Mouse (Mus musculus): ENCODE data around the gene Hspa12b. TPM values are rescaled to one million over a fixed set of nuclear protein-coding genes. Genes with fewer than 3 reads are reported as not detected.

Hspa12b gene
- polyA plus RNA-seq, 1 experiment from 2014 or later: 4.2 TPM

DNA sequence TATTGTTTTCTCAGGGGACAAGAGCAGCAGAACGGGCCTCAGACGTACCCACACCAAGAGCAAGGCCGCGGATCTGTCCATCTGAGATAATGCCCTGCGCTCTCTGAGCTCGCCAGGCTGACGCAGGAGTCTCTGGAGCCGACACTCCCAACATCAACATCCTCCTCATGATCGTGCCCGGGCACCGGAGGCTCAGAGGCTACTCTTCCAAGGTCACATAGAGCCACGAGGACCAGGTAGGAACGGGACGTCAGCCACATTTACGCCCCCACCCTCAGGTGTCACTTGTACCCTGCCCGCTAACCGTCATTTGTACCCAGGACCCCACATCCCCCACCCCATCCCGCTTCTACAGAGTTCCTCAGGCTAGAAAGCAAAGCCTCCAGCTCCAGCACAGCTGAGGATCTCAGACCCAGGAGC lies 32.4 kb downstream of the Hspa12b start:
- Histone ChIP-seq H3K36me3 (peaks cover 35% of the 10 kb centered on the region), H3K4me1 (peaks cover 55% of the 10 kb centered on the region), H3K27me3 (replicated peaks) (no peaks in the 10 kb centered on the region), H3K4me2 (peak overlapping the region; percentile 87), H3K9me3 (replicated peaks) (no peaks in the 10 kb centered on the region), H3K27ac (peak overlapping the region; percentile 96), H3K9ac (peak overlapping the region; percentile 90), H3K4me3 (peak overlapping the region; percentile 83)
- peak; percentile 88 for ATAC-seq
- 0% methylated on average over 18 of the region's 18 CpGs for WGBS (ENCODE audit: insufficient replicate concordance)

DNA sequence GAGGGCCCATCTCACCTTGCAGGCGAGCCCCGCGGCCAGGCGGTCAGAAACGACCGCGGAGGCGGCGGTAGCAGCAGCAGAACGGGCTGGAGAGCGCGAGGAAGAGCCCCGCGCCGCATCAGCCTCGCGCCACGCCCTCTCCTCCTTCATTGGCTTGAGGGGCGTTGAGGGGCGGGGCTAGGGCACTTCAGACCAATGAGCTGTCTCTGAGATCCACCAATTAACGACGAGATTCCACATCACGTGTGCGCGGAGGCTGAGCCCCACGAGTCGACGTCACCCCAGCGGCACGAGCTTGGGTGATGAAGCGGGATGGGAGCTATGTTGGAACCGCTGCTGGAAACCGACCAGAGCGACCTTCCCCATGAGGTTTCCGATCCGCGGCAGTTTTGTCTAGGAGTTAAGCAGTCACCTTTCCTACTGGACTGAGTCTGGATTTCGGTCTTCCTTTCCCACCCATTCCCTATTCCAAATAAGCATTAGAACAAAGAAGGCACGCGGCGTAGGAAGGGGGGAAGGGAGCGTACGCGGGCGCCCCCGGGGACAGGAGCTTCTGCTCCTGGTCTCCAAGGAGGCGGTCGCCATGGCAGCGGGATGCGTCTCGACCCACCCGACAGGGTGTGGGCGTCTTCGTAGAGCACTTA lies 33.0 kb downstream of the Hspa12b start, which contains the start of gene 1700037H04Rik:
TSS of gene 1700037H04Rik (minus strand) at position 144 of the 644 bp plus-strand sequence.
- peaks cover 30% of the 10 kb centered on the region for H3K36me3 ChIP-seq
- H3K4me2 ChIP-seq: peak within 1 kb of the TSS; percentile 92
- H3K4me3 ChIP-seq: peak within 1 kb of the TSS; percentile 83
- H3K4me1 ChIP-seq: peaks cover 50% of the 10 kb centered on the region
- WGBS (ENCODE audit: insufficient replicate concordance): under 1% methylated on average over 54 of the region's 54 CpGs
- peak; percentile 92 for ATAC-seq
- H3K9me3 ChIP-seq (replicated peaks): no peaks in the 10 kb centered on the region
- H3K27ac ChIP-seq: peak within 1 kb of the TSS; percentile 96
- H3K9ac ChIP-seq: peak within 1 kb of the TSS; percentile 90
- no peaks in the 10 kb centered on the region for H3K27me3 ChIP-seq (replicated peaks)

DNA sequence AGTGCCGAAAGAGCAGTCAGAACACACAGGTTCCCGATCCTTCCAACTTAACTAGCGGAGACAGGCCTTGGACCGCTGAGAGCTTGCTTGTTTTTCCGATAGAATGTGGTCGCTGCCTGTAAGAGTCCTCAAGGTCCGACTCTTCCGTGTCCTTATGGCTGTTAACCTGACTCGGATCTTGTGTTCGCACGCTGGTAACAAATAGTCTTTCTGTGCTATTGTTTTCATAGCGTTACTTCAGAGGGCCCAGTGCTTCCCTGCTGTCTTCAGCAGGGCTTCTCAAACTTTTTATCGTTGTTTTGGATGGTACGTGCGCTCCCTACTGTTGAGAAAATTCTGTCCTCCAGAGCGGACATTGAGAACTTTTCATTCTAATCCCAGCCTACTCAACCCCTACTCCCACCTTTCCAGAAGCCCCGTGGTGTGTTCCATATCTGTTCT lies 33.6 kb downstream of the Hspa12b start:
- H3K27ac ChIP-seq: peak overlapping the region; percentile 92
- H3K9me3 ChIP-seq (replicated peaks): no peaks in the 10 kb centered on the region
- H3K27me3 ChIP-seq (replicated peaks): no peaks in the 10 kb centered on the region
- H3K9ac ChIP-seq: peak overlapping the region; percentile 81
- H3K4me2 ChIP-seq: peak overlapping the region; percentile 92
- ATAC-seq: no peak
- H3K4me3 ChIP-seq: peak overlapping the region; percentile 83
- peaks cover 23% of the 10 kb centered on the region for H3K36me3 ChIP-seq
- peaks cover 43% of the 10 kb centered on the region for H3K4me1 ChIP-seq
- WGBS (ENCODE audit: insufficient replicate concordance): 3% methylated on average over 17 of the region's 17 CpGs

DNA sequence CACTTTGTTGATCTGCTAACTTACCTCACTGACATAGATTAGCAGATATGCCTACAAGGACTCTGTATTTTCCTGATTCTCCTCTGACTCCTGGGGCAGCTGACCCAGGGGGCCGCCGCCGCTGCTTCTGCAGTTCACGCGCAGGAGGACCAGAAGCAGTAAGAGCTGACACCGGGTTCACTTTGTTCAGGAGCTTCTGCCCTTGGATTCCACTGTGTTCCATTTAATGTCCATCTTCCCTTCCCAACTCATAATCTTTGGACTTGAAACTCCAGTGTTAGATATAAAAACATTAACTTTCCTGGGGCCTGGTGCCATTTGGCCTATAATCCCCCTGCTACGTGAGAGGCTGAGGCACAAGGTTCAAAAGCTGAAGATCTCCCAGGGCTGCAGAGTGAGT lies 36.8 kb downstream of the Hspa12b start:
- no peak overlapping the region for H3K4me3 ChIP-seq
- 68% methylated on average over 7 of the region's 7 CpGs for WGBS (ENCODE audit: insufficient replicate concordance)
- H3K4me2 ChIP-seq: no peak overlapping the region
- H3K27ac ChIP-seq: no peak overlapping the region
- no peak overlapping the region for H3K9ac ChIP-seq
- no peaks in the 10 kb centered on the region for H3K9me3 ChIP-seq (replicated peaks)
- no peaks in the 10 kb centered on the region for H3K36me3 ChIP-seq
- peaks cover 11% of the 10 kb centered on the region for H3K4me1 ChIP-seq
- ATAC-seq: no peak
- H3K27me3 ChIP-seq (replicated peaks): peaks cover 21% of the 10 kb centered on the region

DNA sequence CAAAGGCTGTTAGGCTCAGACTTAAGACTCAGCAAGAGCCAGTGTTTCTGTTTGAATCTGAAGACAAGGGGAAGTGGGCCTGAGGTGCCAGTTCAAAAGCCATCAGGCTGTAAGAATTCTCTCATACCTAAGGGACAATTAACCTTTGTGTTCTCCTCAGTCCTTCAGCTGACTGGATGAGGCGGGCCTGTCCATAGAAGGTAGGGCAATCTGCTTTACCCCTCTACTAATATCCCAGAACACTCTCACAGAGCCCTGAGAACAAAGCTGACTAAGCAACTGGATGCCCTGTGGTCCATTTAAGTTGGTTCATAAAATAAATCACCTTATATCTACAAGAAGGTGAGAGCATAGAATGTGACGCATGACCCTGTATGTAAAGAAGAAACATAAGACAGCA lies 39.1 kb downstream of the Hspa12b start:
- H3K4me3 ChIP-seq: no peak overlapping the region
- H3K27me3 ChIP-seq (replicated peaks): peaks cover 43% of the 10 kb centered on the region
- H3K4me2 ChIP-seq: no peak overlapping the region
- H3K9ac ChIP-seq: no peak overlapping the region
- H3K27ac ChIP-seq: no peak overlapping the region
- no peaks in the 10 kb centered on the region for H3K36me3 ChIP-seq
- no peak for ATAC-seq
- WGBS (ENCODE audit: insufficient replicate concordance): 80% methylated on average over 2 of the region's 2 CpGs
- peaks cover 5% of the 10 kb centered on the region for H3K4me1 ChIP-seq
- H3K9me3 ChIP-seq (replicated peaks): no peaks in the 10 kb centered on the region

DNA sequence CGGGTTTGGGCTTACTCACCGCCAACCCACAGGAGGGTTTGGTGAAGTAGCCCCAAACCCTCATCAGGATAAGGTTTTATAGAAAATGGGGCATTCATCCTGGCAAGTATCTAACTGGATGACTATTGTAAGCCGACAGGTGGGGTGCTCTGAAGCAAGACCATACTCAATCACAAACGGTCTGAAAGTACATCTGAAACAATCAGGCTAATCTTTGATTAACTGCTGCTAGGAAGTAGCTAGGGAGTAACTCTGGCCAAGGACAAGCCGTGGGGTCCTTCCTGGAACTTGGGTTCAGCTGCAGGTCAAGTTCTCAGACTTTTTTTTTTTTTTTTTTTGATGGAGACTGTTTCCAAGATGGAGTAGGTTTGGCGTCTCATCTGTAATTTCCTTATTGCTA lies 40.9 kb downstream of the Hspa12b start:
- H3K4me1 ChIP-seq: peaks cover 23% of the 10 kb centered on the region
- H3K4me2 ChIP-seq: no peak overlapping the region
- H3K9ac ChIP-seq: no peak overlapping the region
- no peak overlapping the region for H3K4me3 ChIP-seq
- no peaks in the 10 kb centered on the region for H3K9me3 ChIP-seq (replicated peaks)
- H3K27me3 ChIP-seq (replicated peaks): peaks cover 61% of the 10 kb centered on the region
- no peaks in the 10 kb centered on the region for H3K36me3 ChIP-seq
- no peak for ATAC-seq
- no peak overlapping the region for H3K27ac ChIP-seq
- WGBS (ENCODE audit: insufficient replicate concordance): 60% methylated on average over 6 of the region's 6 CpGs

DNA sequence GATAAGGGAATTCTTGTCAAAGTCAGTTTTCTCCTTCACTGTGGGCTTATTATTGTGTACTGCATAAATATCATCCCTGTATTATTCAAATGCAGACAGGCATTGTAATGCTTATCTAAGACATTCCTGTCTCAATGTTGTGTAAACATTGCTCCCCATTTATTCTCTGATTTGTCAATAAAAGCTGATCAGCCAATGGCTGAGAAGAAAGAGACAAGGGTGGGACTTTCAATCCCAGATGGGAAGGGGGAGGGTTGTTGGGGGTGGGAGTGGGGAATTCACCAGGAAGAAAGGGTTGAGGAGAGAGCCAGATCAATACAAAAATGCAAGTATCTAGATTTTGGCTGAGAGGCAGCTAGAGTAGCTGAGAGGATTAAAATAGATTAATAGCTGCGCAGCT lies 41.8 kb downstream of the Hspa12b start:
- Histone ChIP-seq H3K9ac (no peak overlapping the region), H3K4me2 (no peak overlapping the region), H3K9me3 (replicated peaks) (no peaks in the 10 kb centered on the region), H3K36me3 (no peaks in the 10 kb centered on the region), H3K4me1 (peaks cover 23% of the 10 kb centered on the region), H3K27me3 (replicated peaks) (peaks cover 71% of the 10 kb centered on the region), H3K27ac (no peak overlapping the region), H3K4me3 (no peak overlapping the region)
- ATAC-seq: no peak
- WGBS (ENCODE audit: insufficient replicate concordance): 64% methylated on average over 1 of the region's 1 CpGs

DNA sequence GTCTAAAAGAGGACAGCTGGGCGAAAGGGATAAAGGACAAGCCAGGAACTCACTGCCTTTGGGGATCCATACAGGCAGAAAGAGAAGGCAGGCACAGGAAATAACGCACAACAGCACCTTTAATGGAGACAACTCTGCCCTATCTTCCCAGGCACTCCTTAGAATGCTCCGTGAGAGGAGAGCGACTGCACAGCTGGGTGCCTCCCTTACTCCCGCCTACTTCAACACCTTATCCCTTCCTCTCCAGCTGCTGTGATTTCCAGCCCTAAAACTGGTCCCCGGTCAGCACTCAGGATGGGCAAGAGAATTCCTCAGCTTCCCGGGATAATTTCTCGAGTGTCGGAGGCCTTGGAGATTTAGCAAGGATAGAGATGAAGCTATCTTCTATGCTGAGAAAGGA lies 43.9 kb downstream of the Hspa12b start:
- no peaks in the 10 kb centered on the region for H3K9me3 ChIP-seq (replicated peaks)
- peaks cover 34% of the 10 kb centered on the region for H3K4me1 ChIP-seq
- no peak overlapping the region for H3K27ac ChIP-seq
- H3K4me2 ChIP-seq: peak overlapping the region; percentile 57
- peaks cover 75% of the 10 kb centered on the region for H3K27me3 ChIP-seq (replicated peaks)
- 14% methylated on average over 9 of the region's 9 CpGs for WGBS (ENCODE audit: insufficient replicate concordance)
- H3K9ac ChIP-seq: no peak overlapping the region
- no peak for ATAC-seq
- peak overlapping the region; percentile 32; the same call in 1 of the 2 replicates for H3K4me3 ChIP-seq
- H3K36me3 ChIP-seq: peaks cover 3% of the 10 kb centered on the region; the same call in 1 of the 2 replicates

DNA sequence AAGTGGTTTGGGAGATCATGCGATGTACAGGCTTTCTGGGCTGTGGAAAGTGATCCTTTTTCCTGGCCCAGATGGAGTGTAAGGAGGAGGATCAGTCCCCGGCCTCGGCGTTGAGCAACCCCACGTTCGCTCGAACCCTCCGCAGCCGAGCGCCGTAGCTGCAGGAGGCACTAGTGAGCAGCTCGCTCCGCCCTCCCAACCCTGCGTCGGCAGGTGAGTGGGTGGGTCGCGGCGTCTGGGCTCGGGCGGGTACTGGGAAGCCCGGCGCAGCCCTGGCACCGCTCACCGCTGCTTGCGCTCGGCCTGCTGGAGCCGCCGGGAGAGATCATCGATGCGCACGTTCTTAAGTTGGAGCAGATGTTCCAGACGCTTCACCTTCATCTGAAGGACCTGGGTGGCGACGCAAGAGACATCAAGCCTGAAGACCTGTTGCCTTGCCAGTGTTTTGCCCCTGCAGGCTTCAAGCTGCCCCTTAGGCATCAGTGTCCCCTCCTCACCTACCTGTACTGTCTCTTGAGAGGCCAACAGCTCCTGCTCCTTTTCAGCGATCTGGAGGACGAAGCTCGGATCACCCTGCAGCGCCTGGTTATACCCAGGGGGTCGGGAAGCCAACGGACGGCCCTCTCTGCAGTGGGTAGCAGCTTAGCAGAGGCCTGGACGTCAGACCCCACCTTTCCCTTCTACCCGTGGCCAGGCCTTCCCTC lies 44.5 kb downstream of the Hspa12b start:
- 5% methylated on average over 43 of the region's 43 CpGs for WGBS (ENCODE audit: insufficient replicate concordance)
- peak overlapping the region; percentile 57 for H3K4me2 ChIP-seq
- H3K27ac ChIP-seq: no peak overlapping the region
- no peaks in the 10 kb centered on the region for H3K9me3 ChIP-seq (replicated peaks)
- H3K4me1 ChIP-seq: peaks cover 37% of the 10 kb centered on the region
- no peak for ATAC-seq
- peak overlapping the region; percentile 32 for H3K4me3 ChIP-seq
- H3K36me3 ChIP-seq: peaks cover 9% of the 10 kb centered on the region; the same call in 1 of the 2 replicates
- H3K9ac ChIP-seq: no peak overlapping the region
- peaks cover 70% of the 10 kb centered on the region for H3K27me3 ChIP-seq (replicated peaks)

DNA sequence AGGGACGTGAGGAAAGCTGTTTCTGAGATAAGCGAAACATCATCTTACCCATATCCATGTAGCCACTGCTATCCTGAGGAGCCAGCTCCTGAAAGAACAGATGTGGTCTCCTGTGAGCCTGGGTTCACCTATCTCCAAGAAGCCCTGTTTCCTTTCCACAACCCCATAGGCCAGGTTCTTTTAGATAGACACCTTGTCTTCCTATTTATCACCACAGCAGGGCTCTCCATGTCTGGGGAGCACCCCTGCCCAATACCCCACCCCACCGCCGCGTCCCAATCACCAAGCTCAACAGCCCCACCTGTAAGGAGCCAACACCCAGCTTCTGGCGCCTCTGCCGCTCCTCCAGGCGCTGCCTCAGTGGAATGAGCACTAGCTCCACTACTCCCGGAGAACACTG lies 45.2 kb downstream of the Hspa12b start:
- Histone ChIP-seq H3K27ac (no peak overlapping the region), H3K9ac (no peak overlapping the region), H3K4me1 (peaks cover 45% of the 10 kb centered on the region), H3K36me3 (peaks cover 16% of the 10 kb centered on the region), H3K27me3 (replicated peaks) (peaks cover 70% of the 10 kb centered on the region), H3K9me3 (replicated peaks) (no peaks in the 10 kb centered on the region), H3K4me2 (no peak overlapping the region), H3K4me3 (no peak overlapping the region)
- WGBS (ENCODE audit: insufficient replicate concordance): 19% methylated on average over 9 of the region's 9 CpGs
- ATAC-seq: peak; percentile 50

DNA sequence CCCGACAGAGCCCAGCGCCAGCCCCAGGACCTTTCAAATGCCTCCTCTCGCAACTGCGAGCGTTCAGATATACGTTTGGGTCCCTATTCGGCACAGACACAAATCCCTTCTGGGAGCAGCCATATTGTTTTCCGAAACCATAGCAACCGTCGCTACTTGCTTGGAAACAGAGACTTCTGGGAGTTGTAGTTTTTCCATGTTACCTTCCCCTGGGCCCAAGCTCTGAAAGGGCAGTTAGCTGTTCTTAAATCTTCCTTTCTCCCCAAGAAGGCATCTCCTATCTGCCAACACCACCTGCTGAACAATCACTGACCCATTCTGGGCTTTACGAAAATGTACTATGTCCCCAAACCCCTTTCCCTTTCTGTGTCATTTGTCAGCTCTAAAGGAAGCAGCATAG lies 47.6 kb downstream of the Hspa12b start:
- peak; percentile 13; the same call in 1 of the 2 replicates for ATAC-seq

DNA sequence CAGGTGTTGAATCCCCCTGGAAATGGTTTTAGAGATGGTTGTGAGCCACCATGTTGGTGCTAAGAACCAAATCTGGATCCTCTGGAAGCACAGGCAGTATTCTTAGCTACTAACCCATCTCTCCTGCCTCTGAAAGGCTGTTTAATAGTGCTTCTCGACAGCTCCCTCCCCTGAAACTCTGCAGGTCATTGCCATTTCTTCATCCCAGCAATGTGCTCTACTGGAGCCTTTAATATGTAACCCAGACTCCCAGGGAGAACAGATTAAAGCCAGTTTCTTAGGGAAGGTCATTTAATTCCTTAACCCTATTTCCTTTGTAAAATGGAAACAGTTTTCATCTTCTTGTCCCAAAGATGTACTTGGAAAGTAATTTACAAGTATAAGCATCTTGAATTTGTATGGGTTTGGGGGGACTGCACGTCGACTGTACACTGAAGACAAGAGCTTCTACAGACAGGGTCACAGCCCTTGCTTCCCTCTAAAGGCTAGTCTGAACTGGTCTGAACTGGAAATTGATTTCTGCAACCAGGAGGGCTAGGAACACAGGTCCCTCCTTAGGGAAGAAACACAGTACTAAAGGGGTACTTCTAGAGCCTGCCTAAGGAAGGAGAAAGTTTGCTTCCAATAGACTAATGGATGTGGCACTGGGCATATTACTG lies 48.3 kb downstream of the Hspa12b start:
- peaks cover 71% of the 10 kb centered on the region for H3K4me1 ChIP-seq
- H3K4me2 ChIP-seq: no peak overlapping the region
- H3K9me3 ChIP-seq (replicated peaks): no peaks in the 10 kb centered on the region
- no peak overlapping the region for H3K9ac ChIP-seq
- 78% methylated on average over 3 of the region's 3 CpGs for WGBS (ENCODE audit: insufficient replicate concordance)
- H3K36me3 ChIP-seq: peaks cover 27% of the 10 kb centered on the region
- H3K27ac ChIP-seq: no peak overlapping the region; the same call in 1 of the 2 replicates
- no peak overlapping the region for H3K4me3 ChIP-seq
- H3K27me3 ChIP-seq (replicated peaks): peaks cover 41% of the 10 kb centered on the region
- ATAC-seq: no peak

More for the DNA sequence above, 47.6 kb downstream of the Hspa12b start:
- H3K36me3 ChIP-seq: peaks cover 27% of the 10 kb centered on the region
- H3K9me3 ChIP-seq (replicated peaks): no peaks in the 10 kb centered on the region
- no peak overlapping the region for H3K27ac ChIP-seq
- WGBS (ENCODE audit: insufficient replicate concordance): 3% methylated on average over 11 of the region's 11 CpGs
- H3K9ac ChIP-seq: 0 out of 2 replicates have a peak overlapping the region, but pooled peaks have one; percentile 3
- peaks cover 67% of the 10 kb centered on the region for H3K4me1 ChIP-seq
- peak overlapping the region; percentile 72 for H3K4me2 ChIP-seq
- H3K27me3 ChIP-seq (replicated peaks): peaks cover 48% of the 10 kb centered on the region
- H3K4me3 ChIP-seq: peak overlapping the region; percentile 46
